Mouse (Mus musculus) adrenal gland, postnatal 4 days (tissue): Measurements from ENCODE around the gene B4galnt1. TPM values are rescaled to one million over a fixed set of nuclear protein-coding genes. Genes with fewer than 3 reads are reported as not detected.
A peak's percentile ranks its signal among the peaks of the same experiment; 100 is the strongest.
"Not testable (repeated sequence)": the region's sequence is repeated elsewhere in the genome, so short reads cannot be mapped to it uniquely, and the experiment has no call there.

Experiments used
- DNase-seq, 2 experiments: peaks; one replicate each; pipeline ENCODE4 v3.0.0; 2021 to 2022; ENCODE audit warnings: low spot score in 2 of 2, mixed read lengths in 2 of 2
- long read RNA-seq, 2 experiments: library from polyadenylated mRNA; stranded (forward); transcript quantifications; one replicate each; pipeline ENCODE4 v2.0.0; 2021
- total RNA-seq, 2 experiments: library from RNA; stranded (reverse); gene quantifications; 2 replicates each; pipeline ENCODE4 v1.2.3; 2021

The B4galnt1 gene
- 10 to 100 TPM; 10.6 to 11.7 TPM for total RNA-seq
- long read RNA-seq, experiment 1, transcript B4galnt1-201 (11 exons, 2,395 nt): major isoform, 6 of 13 reads
- long read RNA-seq, experiment 1, partial matches to known transcripts: 3 of 13 reads
- long read RNA-seq, experiment 1, other reads (novel, unspliced or antisense): 4 of 13 reads
- long read RNA-seq, experiment 2, transcript B4galnt1-201 (11 exons, 2,395 nt): major isoform, 7 of 14 reads
- long read RNA-seq, experiment 2, partial matches to known transcripts: 4 of 14 reads
- long read RNA-seq, experiment 2, other reads (novel, unspliced or antisense): 3 of 14 reads

DNA sequence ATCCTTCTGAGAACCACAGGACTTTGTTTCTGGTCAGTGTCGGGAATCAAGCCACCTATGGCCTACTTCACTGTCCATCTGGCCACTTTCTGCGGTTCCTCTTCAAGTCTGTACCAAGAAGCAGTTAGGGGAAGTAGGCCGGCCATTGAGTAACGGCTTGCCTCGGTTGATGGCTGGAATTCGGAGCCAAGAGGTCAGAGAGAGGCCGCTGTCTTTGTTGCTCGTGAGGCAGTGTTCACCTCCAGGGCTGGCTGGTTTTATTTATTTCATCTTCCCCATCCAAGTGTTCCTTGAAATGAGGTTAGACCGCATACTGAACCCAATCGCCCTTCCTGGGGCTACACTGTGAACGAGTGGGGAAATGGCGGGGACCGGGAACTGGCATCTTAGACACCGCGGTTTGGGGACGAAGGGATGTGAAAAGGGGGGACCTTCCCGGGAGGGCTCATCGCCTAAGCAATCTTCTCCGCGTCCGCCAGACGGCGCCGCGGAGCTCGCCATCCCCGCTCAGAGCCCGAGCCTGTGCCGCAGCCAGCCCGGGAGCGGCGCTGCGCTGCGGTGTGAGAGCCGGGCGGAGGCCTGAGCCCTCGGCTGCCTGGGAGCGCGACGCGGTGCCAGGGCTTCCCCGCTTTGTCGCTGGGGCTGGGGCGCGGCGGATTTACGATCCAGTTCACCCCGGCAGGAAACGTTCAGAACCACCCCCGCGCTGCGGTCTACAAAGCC is at the start of gene B4galnt1:
Gene B4galnt1 (plus strand): TSS at position 595 of the 723 bp plus-strand sequence.
- DNase-seq: no peak

DNA sequence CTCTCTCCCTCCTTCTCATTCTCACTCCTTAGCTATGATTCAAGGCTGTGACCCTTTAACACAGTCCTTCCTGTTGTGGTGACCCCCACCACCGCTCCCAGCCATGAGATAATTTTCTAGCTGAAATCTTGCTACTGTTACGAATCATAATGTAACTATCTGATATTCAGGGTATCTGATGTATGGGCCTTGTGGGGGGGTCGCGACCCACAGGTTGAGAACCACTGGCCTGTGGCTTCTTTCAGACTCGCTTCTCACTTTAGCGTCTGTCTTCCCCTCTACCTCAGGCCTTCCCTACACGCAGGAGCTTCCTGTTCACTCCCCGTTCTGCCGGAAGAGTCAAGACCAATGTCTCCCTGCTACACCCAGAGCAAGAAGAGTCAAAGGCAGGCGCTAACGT is 46.6 kb upstream of the B4galnt1 start:
- no peak for DNase-seq

DNA sequence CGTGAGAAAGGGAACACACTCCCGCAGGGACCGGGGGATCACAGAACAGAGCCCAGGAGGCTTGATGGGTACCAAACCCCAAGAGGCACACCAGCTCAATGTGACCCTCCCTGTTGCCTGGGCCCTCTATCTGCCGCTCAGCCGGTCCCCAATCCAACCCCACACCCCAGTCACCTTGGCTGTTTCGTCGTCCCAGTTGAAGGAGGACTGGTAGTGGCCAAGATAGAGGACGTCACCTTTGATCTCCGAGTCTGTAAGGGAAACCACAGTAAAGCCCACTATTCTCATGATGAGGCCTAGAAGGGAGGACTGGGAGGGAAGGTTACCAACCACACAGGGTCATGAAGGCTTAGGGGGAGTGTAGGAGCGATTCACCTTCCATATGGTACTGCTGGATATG is 45.8 kb upstream of the B4galnt1 start:
- no peak for DNase-seq

DNA sequence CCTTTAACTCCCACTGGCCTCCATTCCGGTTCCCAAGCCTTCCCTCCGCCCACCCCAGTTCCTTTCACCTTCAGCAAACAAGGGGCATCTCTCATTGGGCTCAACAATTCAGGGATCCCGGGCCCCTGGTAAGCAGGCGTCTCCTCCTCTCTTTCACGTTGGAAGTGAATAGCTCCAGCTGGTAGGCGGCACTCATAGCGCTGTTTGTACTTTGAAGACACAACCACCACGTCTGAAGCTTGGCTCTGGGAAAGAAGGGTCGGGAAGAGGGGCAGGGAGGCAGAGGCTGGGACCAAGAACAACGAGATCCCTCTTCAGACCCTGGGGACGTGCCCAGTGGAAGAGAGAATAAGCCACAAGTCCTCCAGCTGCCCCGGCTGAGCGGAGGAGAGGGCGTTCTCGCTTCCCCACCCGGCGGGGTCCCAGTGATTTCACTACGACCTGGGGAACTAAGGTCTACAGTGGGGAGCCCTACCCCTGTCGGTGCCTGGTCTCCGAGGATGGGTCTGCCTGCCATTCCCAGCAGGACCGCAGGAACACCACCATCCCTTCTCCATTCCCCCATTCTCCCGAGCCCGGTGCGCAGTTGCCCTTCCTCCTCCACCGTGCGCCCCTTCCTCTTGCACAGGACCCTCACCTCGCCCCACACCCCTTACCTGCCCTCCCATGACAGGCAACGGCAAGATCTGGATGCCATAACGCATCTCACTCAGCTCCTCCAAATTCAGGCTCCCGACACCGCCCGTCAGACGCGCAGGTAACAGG is 44.5 kb upstream of the B4galnt1 start:
- no peak for DNase-seq

DNA sequence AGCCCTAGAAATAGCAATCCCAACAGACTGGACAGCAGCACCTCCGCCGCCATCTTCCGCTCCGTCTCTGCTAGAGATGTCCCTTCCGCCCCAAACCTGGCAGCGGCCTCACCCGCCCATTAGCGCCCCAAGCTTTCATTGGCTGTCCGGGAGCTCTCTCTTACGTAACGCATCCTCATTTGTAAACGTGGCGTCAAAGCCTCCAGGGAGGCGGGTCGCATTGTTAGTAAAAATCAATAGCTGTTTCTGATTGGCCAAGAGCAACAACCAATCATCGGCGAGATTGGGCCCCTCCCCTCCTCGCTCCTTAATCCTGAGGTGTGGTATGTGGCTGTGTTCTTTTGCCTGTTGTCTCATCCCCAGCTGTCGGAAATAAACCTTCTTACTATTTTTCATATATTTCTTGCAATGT is 44.0 kb upstream of the B4galnt1 start, which contains the start of gene Os9:
Gene Os9 (minus strand): TSS at position 66 of the 412 bp plus-strand sequence.
- peak; percentile 79 to 92 for DNase-seq

DNA sequence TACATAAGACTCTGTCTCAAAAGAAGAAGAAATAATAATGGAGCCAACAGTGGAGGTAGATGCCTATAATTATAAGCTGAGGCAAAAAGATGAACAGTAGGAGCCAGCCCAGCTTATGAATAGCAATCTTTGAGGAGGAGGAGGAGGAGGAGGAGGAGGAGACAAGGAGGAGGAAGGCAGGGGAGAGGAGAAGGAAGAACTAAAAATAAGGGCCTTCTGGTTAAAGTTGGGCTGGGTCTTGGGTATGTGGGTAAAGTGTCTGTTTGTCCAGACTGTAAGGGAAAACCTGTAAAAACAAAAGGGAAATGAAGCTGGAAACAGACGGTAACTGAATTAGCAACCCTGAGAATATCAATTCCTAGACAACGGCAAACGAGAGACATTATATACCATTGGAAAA is 43.0 kb upstream of the B4galnt1 start:
- no peak for DNase-seq

DNA sequence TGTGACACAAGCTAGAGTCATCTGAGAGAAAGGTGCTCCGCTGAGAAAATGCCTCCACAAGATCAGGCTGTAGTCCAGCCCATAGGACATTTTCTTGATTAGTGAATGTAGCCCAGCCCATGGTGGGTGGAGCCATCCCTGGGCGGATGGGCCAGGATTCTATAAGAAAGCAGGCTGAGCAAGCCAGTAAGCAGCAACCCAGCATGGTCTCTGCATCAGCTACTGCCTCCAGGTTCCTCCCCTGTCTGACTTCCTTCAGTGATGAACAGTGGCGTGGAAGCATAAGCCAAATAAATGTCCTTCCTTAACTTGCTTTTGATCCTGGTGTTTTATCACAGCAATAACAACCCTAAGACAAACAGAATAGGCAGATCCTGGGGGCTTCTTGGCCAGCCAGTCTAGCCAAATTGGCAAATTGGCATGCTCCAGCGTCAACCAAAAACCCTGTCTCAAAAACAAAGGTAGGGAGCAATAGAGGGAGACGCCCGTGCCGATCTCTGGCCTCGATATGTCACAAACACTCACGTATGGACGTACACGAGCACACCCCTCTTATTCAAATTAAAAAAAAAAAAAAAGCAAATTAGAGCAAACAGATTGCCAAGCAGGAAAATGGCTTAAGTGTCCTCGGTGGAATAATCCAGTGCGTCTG is 42.1 kb upstream of the B4galnt1 start:
- no peak for DNase-seq

DNA sequence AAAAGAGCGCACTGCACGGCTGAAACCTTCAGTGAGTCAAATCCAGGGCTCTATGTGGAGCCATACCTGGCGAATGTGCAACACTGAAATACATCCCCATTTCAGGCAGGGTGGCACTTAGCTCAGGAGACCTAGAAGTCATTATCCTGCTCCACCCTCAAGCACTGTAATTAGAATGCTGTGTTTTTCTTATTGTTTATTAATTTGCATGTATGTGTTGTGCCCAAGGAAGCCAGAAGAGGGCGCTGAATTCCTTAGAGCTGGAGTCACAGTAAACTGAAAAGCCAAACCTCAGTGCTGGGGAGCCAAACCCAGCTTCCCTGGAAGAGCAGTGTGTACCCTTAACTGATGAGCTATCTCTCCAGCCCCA is 41.6 kb upstream of the B4galnt1 start:
- peak in 1 of 2 experiments; percentile 37 for DNase-seq

DNA sequence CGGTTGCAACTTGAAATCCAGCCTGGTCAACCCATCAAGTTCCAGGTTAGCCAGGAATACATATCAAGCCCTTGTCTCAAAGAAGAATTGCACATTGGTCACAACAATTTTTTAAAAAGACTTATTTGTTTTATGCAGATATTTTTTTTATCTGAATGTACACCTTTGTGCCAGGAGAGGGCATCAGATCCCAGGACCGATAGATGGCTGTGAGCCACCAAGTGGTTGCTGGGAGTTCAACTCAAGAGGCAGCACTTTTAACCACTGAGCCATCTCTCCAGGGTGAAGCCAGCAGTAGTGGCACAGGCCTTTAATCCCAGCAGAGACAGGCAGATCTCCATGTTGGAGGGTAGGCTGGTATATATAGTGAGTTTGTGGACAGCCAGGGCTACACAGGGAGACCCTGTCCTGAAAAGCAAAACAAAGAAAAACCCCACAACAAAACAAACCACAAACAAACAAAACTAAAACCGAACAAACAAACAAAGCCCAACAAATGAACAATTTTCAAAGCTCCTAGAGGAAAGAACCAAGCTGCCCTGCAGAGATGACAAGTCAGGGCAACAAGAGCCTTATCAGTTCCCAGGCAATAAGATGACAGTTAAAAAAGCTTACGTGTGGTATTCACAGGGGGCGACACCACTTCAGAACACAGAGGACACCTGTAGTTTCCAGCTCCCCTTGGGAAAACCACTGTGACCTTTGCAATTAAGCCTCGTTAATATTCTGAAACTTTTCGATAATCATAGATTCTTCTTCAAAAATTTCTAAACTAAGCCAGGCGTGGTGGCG is 39.6 kb upstream of the B4galnt1 start:
- DNase-seq: no peak

DNA sequence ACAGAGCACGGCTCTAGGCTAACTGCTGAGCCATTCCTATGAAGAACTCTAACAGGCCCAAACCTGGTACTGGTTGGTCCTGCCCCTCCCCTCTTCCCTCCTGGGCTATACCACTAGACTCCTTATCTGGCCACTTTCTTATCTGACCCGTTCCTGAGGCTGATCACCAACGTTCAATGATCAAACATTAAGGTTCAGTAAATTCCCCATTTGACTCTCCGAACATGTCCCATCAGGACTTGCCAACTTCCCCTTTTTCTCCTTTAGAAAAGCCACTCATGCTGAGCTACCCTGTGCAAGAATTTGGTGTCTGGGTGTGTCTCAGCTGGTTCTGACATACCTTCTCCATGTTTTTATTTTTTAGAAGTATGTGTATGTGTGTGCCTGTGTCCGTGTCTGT is 38.4 kb upstream of the B4galnt1 start:
- DNase-seq: no peak

DNA sequence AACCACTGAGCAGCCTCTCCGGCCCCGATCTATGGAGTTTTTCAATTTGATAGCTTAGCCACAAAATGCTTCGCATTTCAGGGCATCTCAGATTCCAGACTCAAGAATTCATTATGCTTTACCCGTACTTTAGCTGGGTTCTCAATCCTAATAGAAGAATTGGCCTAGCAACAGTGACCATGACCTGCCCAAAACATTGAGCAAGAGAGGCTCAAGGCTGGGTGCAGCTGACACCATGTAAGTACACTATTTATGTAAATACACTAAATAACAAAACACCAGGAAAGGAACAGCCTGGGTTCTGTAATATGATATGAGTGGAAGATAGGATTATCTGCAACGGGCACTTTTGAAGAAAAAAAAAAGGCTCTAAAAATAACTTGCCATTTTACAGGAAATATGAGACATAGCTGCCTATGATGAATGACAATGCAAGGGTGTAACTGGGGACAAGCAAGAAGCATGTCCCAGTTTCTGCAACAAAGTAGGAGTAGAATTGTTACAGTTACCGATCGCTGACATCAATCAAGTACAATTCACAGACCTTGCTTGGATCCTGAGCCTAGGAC is 37.2 kb upstream of the B4galnt1 start:
- DNase-seq: no peak

DNA sequence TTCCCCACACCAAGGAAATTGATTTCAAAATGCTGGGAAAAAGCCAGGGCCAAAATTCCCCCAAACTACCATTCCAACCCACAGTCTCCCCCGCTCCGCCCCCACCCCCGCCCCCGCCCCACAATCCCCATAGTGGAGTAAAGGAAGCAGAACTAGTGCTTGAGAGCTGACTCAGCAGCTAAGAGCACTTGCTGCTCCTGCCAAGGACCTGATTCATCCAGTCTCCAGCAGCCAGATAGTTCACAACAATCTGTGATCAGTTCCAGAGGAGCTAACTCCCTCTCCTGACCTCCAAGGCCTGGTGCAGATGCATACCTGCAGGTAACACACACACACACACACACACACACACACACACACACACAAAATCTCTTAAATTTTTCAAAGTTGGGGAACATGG is 35.6 kb upstream of the B4galnt1 start:
- DNase-seq: no peak

DNA sequence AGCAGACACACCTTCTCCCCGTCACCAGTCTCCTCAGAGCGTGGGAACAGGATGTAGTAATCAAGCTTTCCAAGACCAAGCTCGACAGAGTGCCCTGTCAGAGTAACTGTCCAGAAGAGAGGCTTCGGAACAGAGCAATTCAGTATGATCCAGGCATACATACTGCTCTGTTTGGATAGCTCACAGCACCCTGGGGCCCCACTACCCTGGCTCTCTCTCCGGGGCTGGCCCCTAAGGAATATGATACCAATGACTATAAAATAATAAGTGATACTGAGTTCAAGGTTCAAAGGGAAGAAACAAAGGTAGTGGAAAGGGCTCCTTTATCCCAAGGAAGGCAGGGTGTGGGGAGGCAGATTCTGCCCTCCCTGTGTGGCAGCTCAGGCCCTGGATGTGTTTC is 32.6 kb upstream of the B4galnt1 start:
- no peak for DNase-seq

DNA sequence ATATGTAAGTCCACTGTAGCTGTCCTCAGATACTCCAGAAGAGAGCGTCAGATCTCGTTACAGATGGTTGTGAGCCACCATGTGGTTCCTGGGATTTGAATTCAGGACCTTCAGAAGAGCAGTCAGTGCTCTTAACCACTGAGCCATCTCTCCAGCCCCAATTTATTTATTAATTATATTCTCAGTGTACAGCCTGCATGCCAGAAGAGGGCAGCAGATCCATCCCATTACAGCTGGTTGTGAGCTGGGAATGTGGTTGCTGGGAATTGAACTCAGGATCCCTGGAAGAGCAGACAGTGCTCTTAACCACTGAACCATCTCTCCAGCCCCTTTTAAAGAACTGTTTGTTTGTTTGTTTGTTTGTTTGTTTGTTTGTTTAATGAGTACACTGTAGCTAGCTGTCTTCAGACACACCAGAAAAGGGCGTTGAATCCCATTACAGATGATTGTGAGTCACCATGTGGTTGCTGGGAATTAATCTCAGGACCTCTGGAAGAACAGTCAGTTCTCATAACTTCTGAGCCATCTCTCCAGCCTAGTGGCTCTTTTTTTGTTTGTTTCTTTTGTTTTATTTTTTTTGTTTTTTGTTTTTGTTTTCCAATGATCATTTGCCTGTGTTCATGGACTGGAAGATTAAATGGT is 30.5 kb upstream of the B4galnt1 start:
- DNase-seq: not testable (repeated sequence)

DNA sequence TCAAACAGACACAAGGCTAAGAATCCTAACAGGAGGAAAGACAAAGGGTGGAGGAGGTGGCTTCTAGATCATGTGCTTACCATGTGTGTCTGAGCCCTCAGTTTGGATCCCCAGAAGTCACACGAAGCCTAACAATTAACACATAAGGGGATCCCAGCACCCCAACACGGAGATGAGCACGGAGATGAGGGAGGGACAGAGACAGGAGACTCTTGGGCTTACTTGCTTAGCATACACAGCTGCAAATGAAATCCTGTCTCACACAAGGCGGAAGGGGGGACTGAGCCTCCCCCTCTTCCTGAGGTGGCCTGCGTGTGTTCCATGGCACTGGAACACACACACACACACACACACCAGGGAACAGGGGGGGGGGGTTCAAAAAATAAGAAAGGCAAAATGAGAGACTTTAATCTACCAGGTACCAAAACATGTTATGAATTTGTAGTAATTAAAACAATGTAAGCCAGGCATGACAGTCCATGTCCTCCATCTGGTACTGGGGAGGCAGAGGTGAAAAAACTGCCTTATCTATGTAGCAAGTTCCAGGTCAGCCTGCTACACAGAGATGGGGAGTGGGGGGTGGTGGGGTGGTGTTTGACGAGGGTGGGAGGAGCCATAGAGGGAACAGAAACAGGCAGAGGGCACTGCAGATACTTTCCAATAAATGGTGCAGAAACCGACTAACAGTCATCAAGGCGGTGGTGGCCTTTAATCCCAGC is 29.7 kb upstream of the B4galnt1 start:
- DNase-seq: no peak

DNA sequence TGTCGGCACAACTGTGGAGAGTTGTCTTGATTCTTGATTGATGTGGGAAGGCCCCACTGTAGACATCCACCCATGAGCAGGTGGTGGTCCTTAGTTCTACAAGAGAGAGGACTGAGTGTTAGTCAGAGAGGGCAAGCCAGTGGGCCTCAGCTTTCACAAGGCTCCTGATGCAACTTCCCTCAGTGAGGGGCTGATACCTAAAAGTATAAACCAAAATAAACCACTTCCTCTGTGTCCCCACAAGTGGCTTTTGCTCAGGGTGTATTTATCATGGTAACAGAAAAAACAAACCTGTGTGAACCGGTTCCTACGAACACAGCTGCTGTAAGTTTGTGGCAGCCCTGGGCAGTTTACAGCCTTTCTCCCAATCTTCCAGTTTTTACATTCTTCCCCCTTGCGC is 28.5 kb upstream of the B4galnt1 start:
- no peak for DNase-seq

DNA sequence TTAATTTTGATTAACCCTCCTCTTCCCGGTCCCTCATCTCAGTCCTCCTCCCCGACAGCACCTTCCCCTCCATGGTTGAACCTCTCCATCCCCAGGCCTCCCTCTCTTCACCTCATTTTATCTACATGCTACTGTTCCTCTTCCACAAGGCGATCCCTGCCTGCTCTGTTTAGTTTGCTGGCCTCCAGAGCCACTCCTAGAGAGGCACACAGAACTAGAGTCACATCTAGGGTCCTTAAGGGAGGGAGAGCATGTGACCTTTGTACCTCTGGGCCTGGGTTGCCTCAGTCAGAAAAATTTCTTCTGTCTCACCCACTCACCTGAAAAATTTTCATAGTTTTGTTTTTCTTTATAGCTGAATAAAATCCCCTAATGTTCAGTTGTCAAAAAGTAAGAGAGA is 27.1 kb upstream of the B4galnt1 start:
- no peak for DNase-seq

DNA sequence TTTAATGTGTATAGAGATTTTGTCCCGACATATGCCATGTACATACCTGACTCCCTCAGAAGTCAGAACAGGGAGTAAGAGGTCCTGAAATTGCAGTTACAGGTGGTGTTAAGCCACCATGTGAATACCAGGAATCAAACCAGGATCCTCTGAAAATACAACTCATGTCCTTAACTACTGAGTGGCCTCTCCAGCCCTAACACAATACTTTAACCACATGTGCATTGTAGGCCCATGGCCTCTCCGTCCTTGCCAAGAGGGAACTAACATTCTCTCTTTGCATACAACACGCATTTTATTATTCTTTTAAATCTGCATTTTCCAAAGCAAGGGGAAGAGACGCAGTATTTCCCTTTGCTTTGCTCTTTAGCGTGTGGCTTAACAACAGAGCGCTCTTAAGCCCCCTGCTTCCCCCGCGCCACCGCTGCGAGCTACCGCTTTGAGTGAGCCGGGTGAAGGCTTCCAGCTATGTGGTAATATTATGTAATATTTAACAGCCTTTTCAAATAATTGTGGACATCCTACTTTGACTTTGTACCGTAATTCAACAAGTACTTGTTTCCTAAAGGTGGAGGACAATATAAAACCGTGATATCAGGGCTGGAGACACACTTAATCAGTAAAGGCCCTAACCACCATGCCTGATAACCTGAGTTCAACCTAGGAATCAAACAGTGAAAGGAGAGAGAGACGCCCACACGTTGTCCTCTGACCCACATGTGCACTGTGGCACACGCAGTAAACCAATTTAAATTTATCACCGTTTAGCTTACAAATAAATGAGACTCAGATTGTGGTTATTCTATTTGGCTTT is 26.5 kb upstream of the B4galnt1 start:
- DNase-seq: no peak
